Mouse (Mus musculus) common myeloid progenitor, adult 5-6 weeks (primary cell): ENCODE measurements around the gene Srebf1. TPM values are rescaled to one million over a fixed set of nuclear protein-coding genes. Genes with fewer than 3 reads are reported as not detected.

ENCODE experiments used
- ATAC-seq: replicated peaks from 2 replicates; pipeline ENCODE4 v1.8.0; 2016; ENCODE audit warnings: low read depth, mild to moderate bottlenecking, moderate TSS enrichment, inconsistent platforms; ENCODE audit not compliant: poor library complexity, severe bottlenecking
- total RNA-seq: library from RNA; stranded (forward); fragments of 200-1000, 187-1606 nt; gene quantifications from 2 replicates; pipeline ENCODE4 v1.2.3, GENCODE M21; 2017

Srebf1 gene
- total RNA-seq, 1 experiment from 2014 or later: 32.9 TPM

DNA sequence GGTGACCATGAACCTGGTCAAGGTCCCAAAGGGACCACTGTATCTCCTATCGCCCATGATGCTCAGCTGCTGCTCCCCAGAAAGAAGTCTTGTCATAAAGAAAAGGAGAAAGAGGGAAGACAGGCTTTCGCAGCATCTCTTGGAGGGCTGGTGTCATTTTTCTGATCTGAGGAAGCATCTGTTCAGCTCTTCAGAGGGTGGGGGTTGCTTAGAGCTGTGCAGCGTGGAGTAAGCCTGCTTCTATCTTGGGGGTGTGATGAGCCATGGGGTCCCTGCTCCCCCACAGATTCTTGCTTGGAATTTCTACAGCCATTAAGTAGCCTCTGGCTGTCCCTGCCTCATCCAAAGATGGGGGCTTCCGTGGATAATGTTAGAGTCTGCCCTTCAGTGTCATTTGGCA, 64.1 kb downstream of the Srebf1 start:
- no peak for ATAC-seq

DNA sequence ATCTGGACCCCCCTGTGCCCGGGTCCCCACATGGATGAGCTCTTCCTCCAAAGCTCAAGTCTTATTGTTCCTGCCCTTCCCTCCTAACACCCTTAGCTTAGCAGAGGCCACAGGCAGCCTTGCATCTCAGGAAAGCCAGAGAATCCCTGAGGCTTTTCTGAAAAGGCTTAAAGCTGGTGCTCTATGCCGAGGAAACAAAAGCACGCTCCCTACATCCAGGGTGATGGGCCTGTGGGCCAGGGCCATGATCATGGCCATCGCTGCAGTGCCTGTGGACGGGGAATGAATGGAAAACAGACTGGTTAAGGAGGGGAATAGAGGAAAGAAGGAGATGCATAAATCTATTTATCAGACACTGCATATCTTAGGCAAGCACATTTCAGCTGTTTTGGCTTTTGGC, 66.7 kb downstream of the Srebf1 start:
- no peak for ATAC-seq

- ATAC-seq: no peak
Observed at GRCm38 (mm10) chr11:60153936-60154335, 68.4 kb downstream of the Srebf1 start.

GRCm38 (mm10) chr11:60152339-60152738, 70.0 kb downstream of the Srebf1 start:
- no peak for ATAC-seq

- ATAC-seq: no peak
Observed at GRCm38 (mm10) chr11:60150677-60151076, 71.7 kb downstream of the Srebf1 start.

Other genes starting within 250 kb of the Srebf1 start
- 0.92 and 5.6 TPM in 2 replicates for gene Pemt, start 176.1 kb downstream of the Srebf1 start, total RNA-seq
- 15.5 and 21.1 TPM in 2 replicates for gene Rai1, start 117.6 kb downstream of the Srebf1 start, total RNA-seq
- 3.2 and 7.1 TPM in 2 replicates for gene Tom1l2, start 130.3 kb upstream of the Srebf1 start, total RNA-seq
- 1.6 TPM in 1 of 2 replicates, not detected in the other for gene Drc3, start 130.7 kb upstream of the Srebf1 start, total RNA-seq
- gene Gid4, start 194.6 kb upstream of the Srebf1 start, total RNA-seq: 36.5 and 41.0 TPM in 2 replicates
- gene Atpaf2, start 195.9 kb upstream of the Srebf1 start, total RNA-seq: 46.2 and 57.6 TPM in 2 replicates
- gene Drg2, start 232.0 kb upstream of the Srebf1 start, total RNA-seq: 87.4 and 98.2 TPM in 2 replicates
- gene Myo15, start 246.8 kb upstream of the Srebf1 start, total RNA-seq: 0.09 TPM in 1 of 2 replicates, not detected in the other